Mouse (Mus musculus) midbrain, embryonic 13.5 days (tissue): Measurements from ENCODE around the gene Gm21987. TPM values are rescaled to one million over a fixed set of nuclear protein-coding genes. Genes with fewer than 3 reads are reported as not detected.

Experiments
- ATAC-seq: fragments of 200-750 bp; cut with Nextera tagmentation; 2 replicates; pipeline ENCODE4 v1.8.0; 2017; ENCODE audit warnings: mild to moderate bottlenecking, moderate TSS enrichment, moderate library complexity
- H3K27ac ChIP-seq: fragments of 300-500 bp; sonication (generic); 2 replicates; pipeline ENCODE4 v1.5.1; 2015; ENCODE audit warnings: inconsistent platforms, mild to moderate bottlenecking, moderate library complexity
- H3K27me3 ChIP-seq: fragments of 300-500 bp; sonication (generic); 2 replicates; pipeline ENCODE4 v1.6.1; 2015; ENCODE audit warnings: mild to moderate bottlenecking, inconsistent platforms
- H3K36me3 ChIP-seq: fragments of 300-500 bp; sonication (generic); 2 replicates; pipeline ENCODE4 v1.6.1; 2015; ENCODE audit warnings: mild to moderate bottlenecking, inconsistent platforms
- H3K4me1 ChIP-seq: fragments of 300-500 bp; sonication (generic); replicated peaks from 2 replicates; pipeline ENCODE4 v1.6.1; 2015; ENCODE audit warnings: inconsistent platforms
- H3K4me2 ChIP-seq: fragments of 300-500 bp; sonication (generic); replicated peaks from 2 replicates; pipeline ENCODE4 v1.6.1; 2015; ENCODE audit warnings: moderate library complexity, mild to moderate bottlenecking, inconsistent platforms
- H3K4me3 ChIP-seq: fragments of 300-500 bp; sonication (generic); replicated peaks from 2 replicates; pipeline ENCODE4 v1.5.1; 2015; ENCODE audit warnings: mild to moderate bottlenecking, inconsistent platforms
- H3K9ac ChIP-seq: fragments of 300-500 bp; sonication (generic); replicated peaks from 2 replicates; pipeline ENCODE4 v1.6.1; 2015; ENCODE audit warnings: mild to moderate bottlenecking, inconsistent platforms
- H3K9me3 ChIP-seq: fragments of 300-500 bp; sonication (generic); 2 replicates; pipeline ENCODE4 v1.6.1; 2016; ENCODE audit warnings: mild to moderate bottlenecking, inconsistent platforms
- WGBS: fragments of 180-500 bp; shearing (Covaris S2); methylation state at CpG from one replicate; pipeline ENCODE4 v1.1.7; 2015; 5-methylcytosine and 5-hydroxymethylcytosine counted together
- polyA plus RNA-seq: library from polyadenylated mRNA; unstranded; fragments of >200 nt; fragmentation: Nextera tagmentation; extraction: Ambion mirVana; gene quantifications from 2 replicates; pipeline ENCODE4 v1.2.1, GENCODE M21; 2015

Gm21987 gene
- polyA plus RNA-seq, 1 experiment from 2014 or later, result not detected

DNA sequence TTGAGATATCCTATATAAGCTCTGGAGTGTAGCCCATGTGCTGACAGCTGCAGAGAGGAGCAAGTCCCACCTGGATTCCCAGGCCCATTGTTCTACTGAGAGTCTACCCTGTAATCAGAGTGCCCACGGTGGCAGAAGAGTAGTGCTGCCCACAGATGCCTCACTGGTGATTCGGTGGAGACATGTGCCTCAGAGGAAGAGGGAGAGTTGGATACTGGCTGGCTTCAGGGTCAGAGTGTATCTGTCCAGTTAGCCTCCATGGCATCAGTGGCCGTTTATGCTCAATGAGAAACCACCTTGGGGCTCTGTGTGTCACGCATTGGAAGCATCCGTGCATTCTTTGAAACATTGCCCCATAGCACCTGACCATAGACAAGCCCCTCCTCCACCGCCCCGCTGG lies 16.8 kb downstream of the Gm21987 start:
- Histone ChIP-seq H3K4me3 (no peak overlapping the region), H3K36me3 (no peaks in the 10 kb centered on the region), H3K4me1 (peaks cover 4% of the 10 kb centered on the region; the same call in 1 of the 2 replicates), H3K9me3 (no peaks in the 10 kb centered on the region), H3K9ac (no peak overlapping the region), H3K27ac (no peak overlapping the region), H3K27me3 (no peaks in the 10 kb centered on the region), H3K4me2 (no peak overlapping the region)
- ATAC-seq, result no peak
- WGBS, result 88% methylated on average over 7 of the region's 7 CpGs

DNA sequence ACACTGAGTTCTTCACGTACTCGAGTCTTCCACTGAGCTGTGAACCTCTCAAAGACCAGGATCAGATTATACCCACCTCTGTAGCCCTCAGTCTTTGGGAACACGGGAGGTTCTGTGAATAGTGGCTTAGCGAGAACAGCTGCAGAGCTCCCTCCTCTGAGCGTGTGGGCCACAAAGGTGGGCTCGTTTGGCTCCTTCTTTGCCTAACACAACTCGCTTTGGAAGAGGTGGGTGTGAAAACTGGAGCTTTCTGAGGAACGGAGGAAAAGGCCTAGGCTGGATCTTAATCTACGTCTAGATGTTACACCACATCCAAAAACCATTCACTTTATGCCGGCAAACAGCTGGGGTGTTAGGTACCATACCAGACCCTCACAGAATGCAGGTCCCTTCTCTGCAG lies 18.6 kb downstream of the Gm21987 start:
- H3K27me3 ChIP-seq, result no peaks in the 10 kb centered on the region
- no peak overlapping the region for H3K4me3 ChIP-seq
- no peak overlapping the region for H3K4me2 ChIP-seq
- no peak overlapping the region for H3K9ac ChIP-seq
- WGBS, result 86% methylated on average over 10 of the region's 10 CpGs
- no peak overlapping the region for H3K27ac ChIP-seq
- no peak for ATAC-seq
- H3K36me3 ChIP-seq, result no peaks in the 10 kb centered on the region
- H3K9me3 ChIP-seq, result no peaks in the 10 kb centered on the region
- H3K4me1 ChIP-seq, result peaks cover 1% of the 10 kb centered on the region; the same call in 1 of the 2 replicates

DNA sequence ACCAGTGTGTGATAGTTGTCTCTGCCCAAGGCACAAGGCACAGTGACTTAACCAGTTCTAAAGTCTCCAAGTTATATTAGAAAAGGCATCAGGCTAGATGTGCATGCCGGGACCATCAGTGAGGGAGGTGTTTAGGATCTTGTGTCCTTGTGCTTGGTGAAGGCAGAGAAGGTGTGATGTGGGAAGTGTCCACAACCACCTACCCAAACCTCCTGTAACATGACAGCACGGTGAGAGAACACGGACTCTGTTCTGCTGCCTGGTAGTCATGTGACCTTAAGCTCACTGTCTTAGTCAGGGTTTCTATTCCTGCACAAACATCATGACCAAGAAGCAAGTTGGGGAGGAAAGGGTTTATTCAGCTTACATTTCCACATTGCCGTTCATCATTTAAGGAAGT lies 19.4 kb downstream of the Gm21987 start:
- 94% methylated on average over 4 of the region's 4 CpGs for WGBS
- no peaks in the 10 kb centered on the region for H3K4me1 ChIP-seq
- H3K9ac ChIP-seq, result no peak overlapping the region
- no peak overlapping the region for H3K4me3 ChIP-seq
- no peaks in the 10 kb centered on the region for H3K36me3 ChIP-seq
- no peaks in the 10 kb centered on the region for H3K27me3 ChIP-seq
- no peak overlapping the region for H3K4me2 ChIP-seq
- no peak for ATAC-seq
- H3K9me3 ChIP-seq, result no peaks in the 10 kb centered on the region
- no peak overlapping the region for H3K27ac ChIP-seq

DNA sequence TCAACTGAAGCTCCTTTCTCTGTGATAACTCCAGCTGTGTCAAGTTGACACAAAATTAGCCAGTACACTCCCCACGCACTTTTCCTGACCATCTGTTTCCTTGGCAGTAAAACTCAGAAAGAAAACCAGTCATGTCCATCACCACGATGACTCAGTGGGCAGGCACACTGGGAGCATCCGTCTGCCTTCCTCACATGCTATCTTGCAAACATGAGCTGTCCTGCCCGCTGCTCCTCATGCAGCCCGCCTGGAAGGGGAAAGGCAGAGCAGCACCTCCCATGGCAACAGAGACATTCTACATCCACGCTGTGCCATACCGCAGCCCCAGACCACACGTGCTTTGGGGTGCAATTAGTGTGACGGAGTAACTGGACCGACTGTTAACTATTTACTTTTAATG lies 21.5 kb downstream of the Gm21987 start:
- Histone ChIP-seq H3K4me3 (no peak overlapping the region), H3K9ac (no peak overlapping the region), H3K27ac (no peak overlapping the region), H3K36me3 (no peaks in the 10 kb centered on the region), H3K4me1 (no peaks in the 10 kb centered on the region), H3K9me3 (no peaks in the 10 kb centered on the region), H3K4me2 (no peak overlapping the region), H3K27me3 (no peaks in the 10 kb centered on the region)
- WGBS, result 73% methylated on average over 10 of the region's 10 CpGs
- no peak for ATAC-seq

DNA sequence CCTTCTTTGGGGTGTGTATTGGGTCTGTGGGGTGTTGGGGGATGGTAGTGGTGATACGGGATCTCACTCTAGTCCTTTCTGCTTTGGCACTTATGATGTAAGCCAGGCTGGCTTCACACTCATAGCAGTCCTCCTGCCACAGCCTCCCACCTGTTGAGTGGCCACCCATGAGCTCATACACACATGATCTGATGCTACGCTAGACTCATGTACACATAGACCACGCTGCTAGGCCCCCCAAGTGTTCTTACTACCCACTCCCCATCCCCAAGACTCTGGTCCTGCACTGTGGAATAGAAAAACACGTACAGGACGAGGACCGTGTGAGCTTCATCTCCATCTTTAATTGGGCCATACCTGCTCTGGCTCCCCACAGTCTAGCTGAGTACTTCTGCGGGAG lies 22.2 kb downstream of the Gm21987 start:
- Histone ChIP-seq H3K9ac (no peak overlapping the region), H3K27me3 (no peaks in the 10 kb centered on the region), H3K4me2 (no peak overlapping the region), H3K4me1 (no peaks in the 10 kb centered on the region), H3K4me3 (no peak overlapping the region), H3K36me3 (no peaks in the 10 kb centered on the region), H3K9me3 (no peaks in the 10 kb centered on the region), H3K27ac (no peak overlapping the region)
- no peak for ATAC-seq
- WGBS, result 86% methylated on average over 7 of the region's 7 CpGs

DNA sequence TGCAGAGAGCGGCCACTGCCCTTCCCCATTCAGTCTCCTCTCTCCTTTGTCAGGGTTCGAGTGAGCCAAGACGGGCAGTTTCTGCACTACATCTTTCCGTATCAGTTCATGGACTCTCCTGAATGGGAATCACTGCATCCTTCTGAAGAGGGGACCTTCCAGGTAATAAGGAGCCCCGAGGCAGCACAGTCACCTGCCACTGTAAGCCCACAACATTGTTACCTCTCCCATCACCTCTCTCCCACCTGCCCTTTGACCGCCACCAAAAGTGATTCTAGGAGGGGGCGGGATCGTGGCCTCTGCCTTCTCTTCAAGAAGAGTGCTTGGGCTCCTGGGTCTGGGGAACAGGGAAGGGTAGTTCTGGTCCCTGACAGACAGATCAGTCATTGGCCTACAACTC lies 22.6 kb downstream of the Gm21987 start:
- no peaks in the 10 kb centered on the region for H3K9me3 ChIP-seq
- ATAC-seq, result no peak
- no peak overlapping the region for H3K4me3 ChIP-seq
- no peaks in the 10 kb centered on the region for H3K4me1 ChIP-seq
- H3K36me3 ChIP-seq, result no peaks in the 10 kb centered on the region
- H3K27ac ChIP-seq, result no peak overlapping the region
- 89% methylated on average over 8 of the region's 8 CpGs for WGBS
- H3K4me2 ChIP-seq, result no peak overlapping the region
- H3K9ac ChIP-seq, result no peak overlapping the region
- no peaks in the 10 kb centered on the region for H3K27me3 ChIP-seq

DNA sequence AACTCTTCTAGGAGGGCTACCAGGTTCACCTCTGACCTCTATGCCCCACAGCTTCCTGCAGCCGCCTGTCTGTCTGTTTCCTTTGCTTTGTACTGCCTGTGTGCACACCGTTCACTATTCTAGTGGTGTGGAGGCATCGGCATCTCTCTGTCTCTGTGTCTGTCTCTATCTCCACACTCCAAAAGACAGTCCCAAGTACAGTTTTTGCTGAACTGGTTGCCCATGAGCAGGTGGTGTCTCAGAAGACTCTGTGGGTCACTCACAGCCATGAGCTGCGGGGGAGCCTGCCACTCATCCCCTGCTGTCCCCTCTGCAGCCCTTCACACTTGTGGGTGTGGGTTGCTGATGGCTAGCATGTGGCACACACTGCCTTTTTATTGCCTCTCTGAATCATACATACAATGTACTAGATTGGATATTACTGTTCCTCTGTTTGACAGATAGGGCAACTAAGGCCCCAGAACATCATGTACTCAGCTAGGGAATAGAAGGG lies 23.2 kb downstream of the Gm21987 start:
- no peak overlapping the region for H3K27ac ChIP-seq
- no peaks in the 10 kb centered on the region for H3K36me3 ChIP-seq
- H3K9me3 ChIP-seq, result no peaks in the 10 kb centered on the region
- H3K4me1 ChIP-seq, result no peaks in the 10 kb centered on the region
- 80% methylated on average over 4 of the region's 4 CpGs for WGBS
- H3K27me3 ChIP-seq, result no peaks in the 10 kb centered on the region
- no peak for ATAC-seq
- H3K9ac ChIP-seq, result no peak overlapping the region
- no peak overlapping the region for H3K4me3 ChIP-seq
- H3K4me2 ChIP-seq, result no peak overlapping the region

DNA sequence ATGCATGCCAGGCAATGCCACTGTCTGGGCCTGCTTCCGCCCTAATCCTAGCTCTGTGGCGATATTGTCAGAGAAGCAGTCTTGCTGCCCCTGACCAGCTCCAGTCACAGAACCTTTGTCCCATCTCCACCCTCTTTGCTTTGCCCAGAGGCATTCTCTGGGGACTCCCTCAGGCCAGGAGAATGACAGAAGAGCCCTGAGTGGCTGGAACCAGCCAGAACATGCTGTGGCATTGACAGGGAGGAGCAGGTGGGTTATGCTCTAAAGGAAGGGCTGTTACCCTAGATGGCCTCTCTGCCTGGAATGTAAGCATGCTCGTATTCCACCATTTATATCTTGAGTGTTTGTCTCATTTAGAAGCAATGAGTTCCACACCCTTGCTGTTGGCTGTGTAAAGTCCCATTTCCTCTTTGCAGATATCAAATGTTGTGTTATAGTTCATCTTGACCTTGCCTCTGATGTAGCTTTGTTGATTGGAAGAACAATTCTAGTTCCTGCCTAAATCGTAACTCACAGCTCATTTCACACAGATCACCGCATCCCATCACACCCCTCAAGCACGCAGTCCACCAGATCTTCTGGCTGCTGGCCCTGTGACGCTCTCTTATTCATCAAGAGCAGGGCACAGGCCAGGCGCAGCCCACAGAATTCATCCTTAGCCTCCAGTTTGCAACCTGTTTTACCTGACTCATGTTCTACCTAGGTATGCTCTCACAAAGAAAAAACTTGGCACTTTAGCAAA lies 24.0 kb downstream of the Gm21987 start:
- ATAC-seq, result no peak
- no peak overlapping the region for H3K4me2 ChIP-seq

DNA sequence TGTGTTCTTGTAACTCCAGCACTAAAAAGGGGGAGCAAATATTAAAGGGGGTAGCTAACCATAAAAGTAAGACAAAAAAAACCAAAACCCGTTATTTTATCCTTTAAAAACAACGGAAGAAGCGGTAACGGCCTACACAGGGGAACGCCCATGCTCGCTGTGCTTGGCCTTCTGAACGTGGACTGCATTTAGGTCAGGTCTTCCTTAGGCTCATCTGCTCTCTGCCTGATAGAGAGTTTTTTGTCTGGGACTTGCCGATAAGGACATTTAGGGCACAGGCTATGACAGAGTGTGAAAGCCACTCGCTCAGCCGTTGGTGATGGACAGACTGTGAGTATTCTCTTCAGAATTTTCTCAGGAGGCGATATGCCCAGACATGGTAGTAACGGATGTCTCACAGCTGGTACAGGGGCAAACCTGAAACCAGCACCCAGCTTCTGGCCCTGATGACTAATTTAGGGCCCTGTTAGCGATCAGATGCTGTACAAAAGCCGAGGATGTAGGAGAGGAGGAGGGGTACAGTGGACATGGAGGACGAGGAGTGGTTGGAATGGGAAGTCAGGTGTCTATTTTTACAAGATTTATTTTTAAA lies 25.0 kb downstream of the Gm21987 start:
- WGBS, result 90% methylated on average over 15 of the region's 15 CpGs
- no peak overlapping the region for H3K4me3 ChIP-seq
- no peaks in the 10 kb centered on the region for H3K36me3 ChIP-seq
- peaks cover 10% of the 10 kb centered on the region for H3K4me1 ChIP-seq
- H3K9ac ChIP-seq, result no peak overlapping the region
- no peaks in the 10 kb centered on the region for H3K27me3 ChIP-seq
- H3K27ac ChIP-seq, result no peak overlapping the region
- ATAC-seq, result no peak
- H3K4me2 ChIP-seq, result no peak overlapping the region
- H3K9me3 ChIP-seq, result no peaks in the 10 kb centered on the region

More for the DNA sequence above, 24.0 kb downstream of the Gm21987 start:
- no peak overlapping the region for H3K9ac ChIP-seq
- H3K27ac ChIP-seq, result no peak overlapping the region
- no peaks in the 10 kb centered on the region for H3K36me3 ChIP-seq
- 89% methylated on average over 8 of the region's 8 CpGs for WGBS
- peaks cover 1% of the 10 kb centered on the region; the same call in 1 of the 2 replicates for H3K4me1 ChIP-seq
- no peaks in the 10 kb centered on the region for H3K9me3 ChIP-seq
- H3K27me3 ChIP-seq, result no peaks in the 10 kb centered on the region
- no peak overlapping the region for H3K4me3 ChIP-seq

DNA sequence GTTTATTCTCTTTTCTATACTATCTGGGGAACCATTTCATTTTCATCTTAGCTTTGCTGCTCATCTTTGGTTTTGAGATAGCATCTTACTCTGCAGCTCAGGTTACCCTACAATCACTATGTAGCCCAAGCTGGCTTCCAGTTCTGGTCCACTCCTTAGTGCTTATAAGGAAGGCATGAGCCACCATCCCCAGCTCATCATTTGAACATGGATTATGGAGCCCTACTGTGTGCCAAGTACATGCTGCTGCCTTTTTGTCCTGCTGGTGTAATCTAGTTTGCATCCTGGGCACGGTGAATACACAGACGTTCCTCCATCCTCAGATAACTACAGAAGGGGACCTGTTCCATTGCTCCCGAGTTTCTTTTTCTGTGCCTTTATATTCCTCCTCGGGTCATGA lies 26.0 kb downstream of the Gm21987 start:
- Histone ChIP-seq H3K9ac (no peak overlapping the region), H3K27me3 (no peaks in the 10 kb centered on the region), H3K4me2 (no peak overlapping the region), H3K9me3 (no peaks in the 10 kb centered on the region), H3K4me3 (no peak overlapping the region), H3K27ac (no peak overlapping the region), H3K4me1 (peaks cover 14% of the 10 kb centered on the region), H3K36me3 (no peaks in the 10 kb centered on the region)
- ATAC-seq, result no peak
- 81% methylated on average over 4 of the region's 4 CpGs for WGBS

DNA sequence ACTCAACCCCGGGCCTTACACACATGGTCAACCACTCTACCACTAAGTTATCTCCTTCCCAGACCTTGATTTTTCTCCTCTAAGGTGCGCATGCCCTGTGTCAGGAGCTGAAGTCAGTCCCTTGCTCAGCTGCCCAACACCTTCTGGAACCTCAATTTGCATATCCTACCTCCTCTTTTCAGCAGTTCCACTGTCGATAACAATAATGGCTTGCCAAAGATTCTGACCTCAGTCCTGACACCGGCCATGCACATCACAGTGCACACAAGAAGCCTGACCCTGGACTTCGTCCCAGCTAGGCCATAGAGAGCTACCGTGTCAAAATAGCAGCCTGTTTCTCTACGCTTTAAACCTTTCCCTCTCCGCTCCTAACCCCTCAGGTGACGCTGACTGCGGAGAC lies 26.6 kb downstream of the Gm21987 start:
- Histone ChIP-seq H3K27me3 (no peaks in the 10 kb centered on the region), H3K27ac (no peak overlapping the region), H3K4me3 (no peak overlapping the region), H3K9ac (no peak overlapping the region), H3K4me1 (peaks cover 14% of the 10 kb centered on the region), H3K9me3 (no peaks in the 10 kb centered on the region), H3K36me3 (no peaks in the 10 kb centered on the region), H3K4me2 (no peak overlapping the region)
- no peak for ATAC-seq
- 81% methylated on average over 10 of the region's 10 CpGs for WGBS

DNA sequence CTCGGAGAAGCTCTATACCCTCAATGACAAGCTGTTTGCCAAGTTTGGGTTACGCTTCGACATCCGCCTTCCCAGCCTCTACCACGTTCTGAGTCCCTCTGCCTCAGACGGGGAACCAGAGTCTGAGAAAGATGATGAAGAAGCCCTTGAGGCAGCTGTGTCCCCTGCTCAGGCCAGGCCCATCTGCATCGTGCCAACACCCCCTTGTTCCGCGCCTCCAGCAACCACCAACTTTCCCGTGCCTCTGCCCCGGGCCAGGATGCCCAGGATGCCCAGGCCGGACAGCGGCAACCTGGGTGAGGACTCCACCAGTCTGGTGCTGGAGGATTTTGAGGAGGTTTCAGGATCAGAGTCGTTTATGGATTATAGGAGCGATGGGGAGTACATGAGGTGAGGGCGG lies 27.1 kb downstream of the Gm21987 start:
- no peak overlapping the region for H3K4me2 ChIP-seq
- 83% methylated on average over 16 of the region's 16 CpGs for WGBS
- H3K9ac ChIP-seq, result no peak overlapping the region
- H3K4me1 ChIP-seq, result peaks cover 14% of the 10 kb centered on the region
- H3K9me3 ChIP-seq, result no peaks in the 10 kb centered on the region
- H3K4me3 ChIP-seq, result no peak overlapping the region
- no peak overlapping the region for H3K27ac ChIP-seq
- no peaks in the 10 kb centered on the region for H3K27me3 ChIP-seq
- no peaks in the 10 kb centered on the region for H3K36me3 ChIP-seq
- no peak for ATAC-seq
